Mouse (Mus musculus) lung, postnatal 25 days (tissue): ENCODE measurements around the gene Ccdc149.

Source experiments
- DNase-seq: peaks from one replicate; pipeline ENCODE4 v3.0.0; 2022; ENCODE audit warnings: low spot score

The Ccdc149 gene

GRCm38 (mm10) chr5:52440278-52440677 lies 31.0 kb downstream of the Ccdc149 start:
- DNase-seq, result no peak

- DNase-seq, result no peak
Measured at GRCm38 (mm10) chr5:52438946-52439345, 32.4 kb downstream of the Ccdc149 start.

GRCm38 (mm10) chr5:52435533-52435932 lies 35.8 kb downstream of the Ccdc149 start:
- no peak for DNase-seq

GRCm38 (mm10) chr5:52431276-52431844 lies 40.0 kb downstream of the Ccdc149 start:
- peak; percentile 1 for DNase-seq

- DNase-seq, result no peak
Measured at GRCm38 (mm10) chr5:52429731-52430480, 41.4 kb downstream of the Ccdc149 start.

- no peak for DNase-seq
Measured at GRCm38 (mm10) chr5:52428613-52429012, 42.7 kb downstream of the Ccdc149 start.

GRCm38 (mm10) chr5:52425819-52426218 lies 45.5 kb downstream of the Ccdc149 start:
- DNase-seq, result no peak

GRCm38 (mm10) chr5:52423893-52424292 lies 47.4 kb downstream of the Ccdc149 start:
- DNase-seq, result no peak

GRCm38 (mm10) chr5:52416485-52416884 lies 54.8 kb downstream of the Ccdc149 start:
- DNase-seq, result no peak

GRCm38 (mm10) chr5:52415917-52416316 lies 55.4 kb downstream of the Ccdc149 start:
- no peak for DNase-seq

- DNase-seq, result no peak
Measured at GRCm38 (mm10) chr5:52415193-52415592, 56.1 kb downstream of the Ccdc149 start.

GRCm38 (mm10) chr5:52411567-52411966 lies 59.8 kb downstream of the Ccdc149 start:
- DNase-seq, result no peak

GRCm38 (mm10) chr5:52410197-52410596 lies 61.1 kb downstream of the Ccdc149 start:
- DNase-seq, result no peak

GRCm38 (mm10) chr5:52408668-52409315 lies 62.5 kb downstream of the Ccdc149 start:
- DNase-seq, result no peak

GRCm38 (mm10) chr5:52404373-52404772 lies 66.9 kb downstream of the Ccdc149 start:
- no peak for DNase-seq

- DNase-seq, result no peak
Measured at GRCm38 (mm10) chr5:52393756-52394155, 77.6 kb downstream of the Ccdc149 start.

GRCm38 (mm10) chr5:52391471-52391870 lies 79.8 kb downstream of the Ccdc149 start:
- DNase-seq, result no peak

- DNase-seq, result no peak
Measured at GRCm38 (mm10) chr5:52390381-52390780, 80.9 kb downstream of the Ccdc149 start.

GRCm38 (mm10) chr5:52388092-52388749 lies 83.1 kb downstream of the Ccdc149 start:
- no peak for DNase-seq

GRCm38 (mm10) chr5:52386016-52386415 lies 85.3 kb downstream of the Ccdc149 start:
- DNase-seq, result no peak

GRCm38 (mm10) chr5:52383748-52384147 lies 87.6 kb downstream of the Ccdc149 start:
- no peak for DNase-seq

GRCm38 (mm10) chr5:52382837-52383236 lies 88.5 kb downstream of the Ccdc149 start:
- DNase-seq, result no peak

- DNase-seq, result no peak
Measured at GRCm38 (mm10) chr5:52375847-52376246, 95.5 kb downstream of the Ccdc149 start.
